Mouse (Mus musculus): ENCODE data around the gene Tas2r143. TPM values are rescaled to one million over a fixed set of nuclear protein-coding genes. Genes with fewer than 3 reads are reported as not detected.

Tas2r143 gene
- polyA plus RNA-seq, 1 experiment from 2014 or later, result not detected

DNA sequence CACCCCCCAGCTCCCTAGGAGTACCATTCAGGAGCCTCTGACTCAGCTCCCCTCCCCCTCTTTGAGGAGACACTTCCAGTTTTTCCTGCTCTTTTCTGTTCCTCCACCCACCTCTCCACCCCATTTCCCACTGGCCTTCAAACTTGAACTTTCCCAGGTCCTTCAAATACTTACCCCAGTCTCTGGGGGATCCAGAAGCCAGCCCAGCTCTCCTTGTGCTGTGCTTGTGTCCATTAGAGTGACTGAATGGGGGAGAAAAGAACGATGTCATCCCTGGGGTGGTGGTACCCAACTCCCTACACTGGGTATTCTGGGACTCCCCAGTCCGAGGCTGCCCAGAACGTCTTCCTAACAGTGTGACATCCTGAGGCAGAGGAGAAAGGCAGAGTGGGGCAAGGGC is 28.0 kb upstream of the Tas2r143 start:
- Histone ChIP-seq H3K4me3 (replicated peaks) (no peak overlapping the region), H3K4me2 (no peak overlapping the region), H3K9me3 (no peaks in the 10 kb centered on the region), H3K4me1 (peaks cover 17% of the 10 kb centered on the region), H3K9ac (no peak overlapping the region), H3K36me3 (replicated peaks) (no peaks in the 10 kb centered on the region), H3K27ac (no peak overlapping the region), H3K27me3 (peaks cover 28% of the 10 kb centered on the region)
- 5% methylated on average over 3 of the region's 3 CpGs for WGBS
- ATAC-seq (ENCODE audit: low FRiP score), result 0 out of 2 replicates have a peak, but pooled peaks have one; percentile 15

DNA sequence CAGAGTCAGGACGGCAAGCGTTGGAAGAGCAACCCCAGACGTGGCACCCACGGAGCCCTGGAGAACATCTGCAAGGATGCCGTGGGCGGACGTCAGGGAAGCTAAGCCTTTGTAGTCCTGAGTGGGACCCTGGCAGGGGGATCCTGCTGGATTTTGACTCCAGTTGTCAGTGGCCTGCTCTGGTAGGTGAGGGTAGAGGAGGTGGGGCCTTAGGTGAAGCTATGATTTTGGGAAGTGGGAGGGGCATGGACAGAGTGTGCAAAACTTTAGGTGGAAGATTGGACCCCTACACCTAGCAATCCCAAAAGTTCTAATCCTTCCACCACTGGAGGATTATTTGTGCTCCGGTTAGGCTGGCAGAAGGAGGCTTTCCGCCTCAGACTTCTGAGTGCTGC is 27.6 kb upstream of the Tas2r143 start:
- peak; percentile 30; the same call in 1 of the 2 replicates for ATAC-seq (ENCODE audit: low FRiP score)
- Histone ChIP-seq H3K4me2 (peak overlapping the region; percentile 95), H3K36me3 (replicated peaks) (no peaks in the 10 kb centered on the region), H3K27ac (no peak overlapping the region), H3K4me3 (replicated peaks) (no peak overlapping the region; the same call in 1 of the 2 replicates), H3K27me3 (peaks cover 28% of the 10 kb centered on the region), H3K9me3 (no peaks in the 10 kb centered on the region), H3K4me1 (peaks cover 17% of the 10 kb centered on the region), H3K9ac (no peak overlapping the region)
- WGBS, result 12% methylated on average over 9 of the region's 9 CpGs

DNA sequence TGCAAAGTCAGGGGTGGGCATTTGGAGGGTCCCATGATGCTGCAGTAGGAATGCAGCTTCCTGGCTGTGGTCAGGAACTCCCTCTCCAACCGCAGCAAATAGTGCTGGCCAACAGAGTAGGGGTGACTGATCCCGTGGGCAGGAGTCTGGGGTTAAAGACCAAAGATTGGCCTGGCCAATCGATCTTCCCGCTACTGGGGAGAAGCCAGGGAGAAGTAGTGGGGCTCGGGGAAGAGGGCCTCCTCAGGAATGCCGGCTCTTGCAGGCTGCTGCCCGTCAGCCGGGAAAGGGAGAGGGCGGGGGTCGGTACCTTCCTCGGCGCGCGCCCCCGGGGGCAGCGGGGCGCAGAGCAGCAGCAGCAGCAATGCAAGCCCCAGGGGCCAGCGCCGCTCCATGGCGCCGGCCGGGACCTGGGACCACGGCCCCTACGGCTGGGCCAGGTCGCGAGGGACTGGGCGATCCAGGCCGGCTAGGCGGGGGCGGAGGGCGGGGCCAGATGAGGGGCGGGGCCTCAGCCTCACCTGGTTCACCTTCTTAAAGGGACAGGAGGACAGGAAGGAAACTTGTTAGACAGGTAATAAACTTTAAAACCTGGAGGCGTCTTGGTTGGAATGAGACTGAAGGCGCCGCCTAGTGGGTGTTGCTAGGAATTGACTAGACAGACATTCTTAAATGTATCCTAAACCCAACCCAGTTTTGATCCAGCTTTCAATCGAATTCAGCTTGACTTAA is 27.1 kb upstream of the Tas2r143 start, which contains the start of gene Epha1:
TSS of gene Epha1 (minus strand) at position 453 of the 732 bp plus-strand sequence.
- H3K36me3 ChIP-seq (replicated peaks), result no peaks in the 10 kb centered on the region
- H3K9me3 ChIP-seq, result no peaks in the 10 kb centered on the region
- ATAC-seq (ENCODE audit: low FRiP score), result peak; percentile 76
- H3K9ac ChIP-seq, result peak within 1 kb of the TSS; percentile 50
- WGBS, result under 1% methylated on average over 34 of the region's 36 CpGs
- H3K4me1 ChIP-seq, result peaks cover 17% of the 10 kb centered on the region
- H3K27me3 ChIP-seq, result peaks cover 28% of the 10 kb centered on the region
- peak within 1 kb of the TSS; percentile 95 for H3K4me2 ChIP-seq
- no peak within 1 kb of the TSS for H3K27ac ChIP-seq
- peak within 1 kb of the TSS; percentile 50 for H3K4me3 ChIP-seq (replicated peaks)

DNA sequence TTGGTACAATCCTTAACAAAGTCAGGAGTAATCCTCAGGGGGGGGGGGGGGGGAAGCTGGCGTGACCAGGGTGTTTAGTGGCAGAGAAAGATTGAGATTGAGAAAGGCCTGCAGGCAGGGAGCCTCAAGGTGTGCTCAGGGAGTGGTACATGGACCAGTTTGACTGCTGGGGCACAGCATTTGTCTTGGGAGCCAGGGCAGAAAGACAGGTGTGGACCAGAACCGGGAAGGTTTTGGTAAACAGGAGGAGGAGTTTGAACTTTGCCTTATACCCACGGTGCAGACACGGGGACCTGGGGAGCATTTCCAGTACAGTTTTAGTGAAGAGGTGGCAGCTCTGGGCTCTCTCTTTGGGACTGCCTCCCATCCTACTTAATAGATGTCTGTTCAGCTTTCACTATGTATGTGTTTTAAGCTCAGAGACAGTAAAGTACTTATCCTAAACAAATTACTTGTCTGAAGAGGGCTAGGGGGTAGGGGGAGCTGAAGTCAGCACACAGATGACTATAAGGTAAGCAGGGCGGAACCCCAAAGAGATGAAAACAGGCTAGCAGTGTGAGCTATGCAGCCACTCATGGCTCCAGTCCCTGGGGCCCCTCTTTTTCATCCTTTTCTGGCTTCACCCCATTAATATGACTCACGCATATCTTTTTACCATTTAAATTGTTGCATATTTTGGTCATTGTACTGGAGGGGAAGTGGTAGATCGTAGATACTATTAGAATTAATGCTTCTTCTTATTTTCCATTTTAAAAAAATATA is 26.2 kb upstream of the Tas2r143 start:
- Histone ChIP-seq H3K27me3 (peaks cover 28% of the 10 kb centered on the region), H3K4me1 (peaks cover 17% of the 10 kb centered on the region), H3K27ac (no peak overlapping the region), H3K36me3 (replicated peaks) (no peaks in the 10 kb centered on the region), H3K4me3 (replicated peaks) (peak overlapping the region; percentile 50), H3K9me3 (no peaks in the 10 kb centered on the region), H3K9ac (no peak overlapping the region), H3K4me2 (peak overlapping the region; percentile 95)
- no peak for ATAC-seq (ENCODE audit: low FRiP score)
- WGBS, result 42% methylated on average over 7 of the region's 7 CpGs

DNA sequence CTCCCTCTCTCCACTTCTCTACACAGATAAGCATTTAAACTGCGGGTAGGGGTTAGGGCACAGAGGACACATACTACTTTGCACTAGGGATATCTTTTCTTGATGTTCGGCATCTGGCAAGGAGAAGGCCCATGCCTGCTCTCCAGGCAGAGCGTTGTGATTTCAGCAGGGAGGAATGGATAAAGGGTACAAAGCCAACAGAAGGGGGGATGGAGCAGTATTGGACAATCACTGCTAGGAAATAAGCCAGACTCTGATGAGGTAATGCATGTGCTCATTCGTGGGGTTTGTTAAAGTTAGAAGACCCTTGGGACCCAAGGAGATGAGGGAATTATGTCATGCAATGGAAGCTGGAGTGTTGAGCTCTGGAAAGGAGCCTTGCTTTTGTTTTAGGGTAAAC is 25.3 kb upstream of the Tas2r143 start:
- no peak overlapping the region for H3K9ac ChIP-seq
- no peaks in the 10 kb centered on the region for H3K36me3 ChIP-seq (replicated peaks)
- no peak for ATAC-seq (ENCODE audit: low FRiP score)
- no peak overlapping the region for H3K4me2 ChIP-seq
- H3K4me1 ChIP-seq, result peaks cover 14% of the 10 kb centered on the region
- no peak overlapping the region for H3K4me3 ChIP-seq (replicated peaks)
- H3K27ac ChIP-seq, result no peak overlapping the region
- peaks cover 28% of the 10 kb centered on the region for H3K27me3 ChIP-seq
- 77% methylated on average over 4 of the region's 4 CpGs for WGBS
- H3K9me3 ChIP-seq, result no peaks in the 10 kb centered on the region

DNA sequence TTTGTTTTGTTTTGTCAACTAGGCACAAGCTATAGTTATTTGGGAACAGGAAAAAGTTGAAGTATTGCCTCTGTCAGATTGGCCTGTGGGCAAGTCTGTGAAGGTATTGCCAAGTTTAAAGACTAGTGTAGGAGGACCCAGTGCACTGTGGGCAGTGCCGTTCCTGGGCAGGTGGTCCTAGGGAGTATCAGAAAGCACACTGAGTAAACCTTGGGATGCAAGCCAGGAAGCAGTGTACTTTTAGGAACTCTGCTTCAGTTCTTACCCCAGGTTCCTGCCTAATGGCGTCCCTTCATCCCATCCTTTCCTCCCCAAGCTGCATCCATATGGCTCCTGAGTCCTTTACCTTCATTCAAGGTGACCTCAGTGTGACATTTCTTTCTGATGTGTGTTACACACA is 24.9 kb upstream of the Tas2r143 start:
- Histone ChIP-seq H3K4me1 (peaks cover 11% of the 10 kb centered on the region), H3K27ac (no peak overlapping the region), H3K4me3 (replicated peaks) (no peak overlapping the region), H3K4me2 (no peak overlapping the region), H3K27me3 (peaks cover 28% of the 10 kb centered on the region), H3K9ac (no peak overlapping the region), H3K36me3 (replicated peaks) (no peaks in the 10 kb centered on the region), H3K9me3 (no peaks in the 10 kb centered on the region)
- 89% methylated on average over 2 of the region's 2 CpGs for WGBS
- ATAC-seq (ENCODE audit: low FRiP score), result no peak

DNA sequence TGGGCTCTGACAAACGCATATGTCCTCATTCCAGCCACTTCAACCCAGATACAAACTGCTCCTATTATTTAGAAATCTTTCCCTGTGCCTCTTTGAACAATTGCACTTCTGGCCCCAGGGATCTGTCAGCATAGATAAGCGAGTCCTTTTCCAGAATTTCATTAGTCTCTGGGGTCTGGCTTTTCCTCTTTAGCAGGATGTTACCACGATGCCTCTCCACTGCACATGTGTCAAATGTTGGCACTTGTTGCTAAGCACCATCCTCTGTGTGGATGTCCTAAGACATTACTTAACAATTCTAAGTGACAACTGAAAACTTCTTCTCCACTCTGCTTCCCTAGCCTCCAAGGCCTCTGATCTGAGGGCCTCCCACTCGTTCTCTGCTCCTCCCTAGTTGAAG is 24.0 kb upstream of the Tas2r143 start:
- H3K9me3 ChIP-seq, result no peaks in the 10 kb centered on the region
- ATAC-seq (ENCODE audit: low FRiP score), result no peak
- no peak overlapping the region for H3K27ac ChIP-seq
- H3K36me3 ChIP-seq (replicated peaks), result no peaks in the 10 kb centered on the region
- H3K4me3 ChIP-seq (replicated peaks), result no peak overlapping the region
- peaks cover 22% of the 10 kb centered on the region for H3K27me3 ChIP-seq
- WGBS, result 57% methylated on average over 4 of the region's 4 CpGs
- peaks cover 11% of the 10 kb centered on the region for H3K4me1 ChIP-seq
- H3K4me2 ChIP-seq, result no peak overlapping the region
- H3K9ac ChIP-seq, result no peak overlapping the region

DNA sequence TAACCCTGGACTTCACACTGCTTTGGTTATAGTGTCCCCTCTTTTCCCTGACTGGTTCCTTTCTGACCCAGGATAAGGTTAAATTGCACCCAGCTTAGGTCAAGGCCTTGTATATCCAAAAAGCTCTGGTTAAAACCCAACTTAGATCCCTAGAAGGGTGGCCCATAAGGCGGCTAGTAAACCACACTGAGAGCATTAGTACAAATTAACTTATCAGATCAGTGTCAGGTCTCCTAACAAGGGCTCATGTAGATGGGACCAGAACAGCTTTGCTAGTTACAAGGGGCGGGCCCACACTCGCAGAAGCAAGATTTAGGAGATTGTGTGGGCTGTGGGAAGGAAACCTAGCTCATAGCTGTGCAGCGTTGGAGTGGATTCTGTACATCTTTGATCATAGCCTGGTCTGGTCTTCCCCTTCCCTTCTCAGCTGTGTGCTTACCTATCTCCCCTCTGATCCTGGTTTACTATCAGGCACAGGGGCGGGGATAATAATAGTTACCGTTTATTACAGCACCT is 23.5 kb upstream of the Tas2r143 start:
- peaks cover 17% of the 10 kb centered on the region for H3K27me3 ChIP-seq
- ATAC-seq (ENCODE audit: low FRiP score), result no peak
- 81% methylated on average over 6 of the region's 6 CpGs for WGBS

DNA sequence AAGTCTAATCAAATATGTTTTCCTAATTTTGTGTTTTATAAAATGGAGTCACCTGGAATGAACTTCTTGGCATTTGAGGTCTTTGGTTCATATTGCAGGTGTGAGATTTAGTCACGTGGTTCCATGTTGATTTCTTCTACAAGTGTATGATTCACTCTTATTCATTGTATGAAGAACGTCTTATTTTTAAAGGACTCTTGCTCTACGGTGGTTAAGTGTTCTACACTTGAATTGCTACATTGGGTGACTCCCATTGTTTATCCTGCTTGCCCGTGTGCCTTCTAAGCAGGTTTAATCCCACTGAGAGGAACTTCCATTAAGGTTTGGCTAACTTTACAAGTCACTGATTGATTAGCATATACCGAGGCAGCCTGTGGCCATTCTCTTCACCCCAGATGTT is 22.8 kb upstream of the Tas2r143 start:
- no peak overlapping the region for H3K4me2 ChIP-seq
- H3K9me3 ChIP-seq, result no peaks in the 10 kb centered on the region
- H3K27me3 ChIP-seq, result peaks cover 9% of the 10 kb centered on the region; the same call in 1 of the 2 replicates
- WGBS, result 67% methylated on average over 5 of the region's 5 CpGs
- peaks cover 11% of the 10 kb centered on the region for H3K4me1 ChIP-seq
- no peak overlapping the region for H3K27ac ChIP-seq
- H3K4me3 ChIP-seq (replicated peaks), result no peak overlapping the region
- ATAC-seq (ENCODE audit: low FRiP score), result no peak
- H3K36me3 ChIP-seq (replicated peaks), result no peaks in the 10 kb centered on the region
- no peak overlapping the region for H3K9ac ChIP-seq

More for the DNA sequence above, 23.5 kb upstream of the Tas2r143 start:
- no peaks in the 10 kb centered on the region for H3K36me3 ChIP-seq (replicated peaks)
- H3K4me2 ChIP-seq, result no peak overlapping the region
- no peak overlapping the region for H3K27ac ChIP-seq
- no peak overlapping the region for H3K9ac ChIP-seq
- H3K4me3 ChIP-seq (replicated peaks), result no peak overlapping the region
- H3K9me3 ChIP-seq, result no peaks in the 10 kb centered on the region
- peaks cover 11% of the 10 kb centered on the region for H3K4me1 ChIP-seq

GRCm38 (mm10) chr6:42379551-42379950 is 20.5 kb upstream of the Tas2r143 start:
- Histone ChIP-seq H3K9ac (no peak overlapping the region), H3K36me3 (replicated peaks) (no peaks in the 10 kb centered on the region), H3K9me3 (no peaks in the 10 kb centered on the region), H3K27ac (no peak overlapping the region), H3K4me3 (replicated peaks) (no peak overlapping the region), H3K4me1 (no peaks in the 10 kb centered on the region), H3K27me3 (no peaks in the 10 kb centered on the region), H3K4me2 (no peak overlapping the region)
- 57% methylated on average over 3 of the region's 3 CpGs for WGBS
- ATAC-seq (ENCODE audit: low FRiP score), result no peak

- peak; percentile 39; the same call in 1 of the 2 replicates for ATAC-seq (ENCODE audit: low FRiP score)
- Histone ChIP-seq H3K27ac (no peak overlapping the region), H3K36me3 (replicated peaks) (no peaks in the 10 kb centered on the region), H3K4me1 (no peaks in the 10 kb centered on the region), H3K4me3 (replicated peaks) (no peak overlapping the region), H3K4me2 (no peak overlapping the region; the same call in 1 of the 2 replicates), H3K9me3 (no peaks in the 10 kb centered on the region), H3K9ac (no peak overlapping the region), H3K27me3 (no peaks in the 10 kb centered on the region)
- 2% methylated on average over 8 of the region's 8 CpGs for WGBS
These were observed 19.5 kb upstream of the Tas2r143 start for GRCm38 (mm10) chr6:42380416-42381144.

DNA sequence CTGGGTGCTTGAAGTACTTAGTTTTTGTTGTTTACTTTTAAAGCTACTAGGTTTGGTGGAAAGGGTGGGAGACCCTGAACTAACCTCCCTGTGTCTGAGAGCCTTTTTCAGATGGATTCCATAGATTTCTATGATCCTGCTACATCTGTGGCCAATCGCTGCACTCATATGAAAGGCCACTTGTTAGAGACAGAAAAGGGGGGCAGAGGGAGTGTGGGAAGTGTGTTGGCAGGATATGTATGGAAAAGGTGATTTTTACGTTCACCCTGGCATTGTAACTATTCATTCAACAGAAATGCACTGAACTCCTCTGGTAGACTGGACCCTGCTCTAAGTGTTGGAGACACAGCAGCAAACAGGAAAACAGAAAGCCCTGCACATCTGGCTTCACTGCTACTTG is 18.8 kb upstream of the Tas2r143 start:
- no peak overlapping the region for H3K4me3 ChIP-seq (replicated peaks)
- H3K27me3 ChIP-seq, result no peaks in the 10 kb centered on the region
- no peak for ATAC-seq (ENCODE audit: low FRiP score)
- no peaks in the 10 kb centered on the region for H3K9me3 ChIP-seq
- no peaks in the 10 kb centered on the region for H3K36me3 ChIP-seq (replicated peaks)
- WGBS, result 25% methylated on average over 2 of the region's 2 CpGs
- no peak overlapping the region for H3K9ac ChIP-seq
- no peak overlapping the region for H3K4me2 ChIP-seq
- no peak overlapping the region for H3K27ac ChIP-seq
- H3K4me1 ChIP-seq, result no peaks in the 10 kb centered on the region

Measured in forebrain, embryonic 12.5 days (tissue).